Mouse (Mus musculus) liver, embryonic 14.5 days (tissue): ENCODE data around the gene Fkrp.
A peak's percentile ranks its signal among the peaks of the same experiment; 100 is the strongest.

Experiments
- CTCF ChIP-seq: IDR thresholded peaks from 2 replicates; pipeline ENCODE4 v1.5.1; 2016; ENCODE audit warnings: antibody characterized with exemption, low read depth, control low read depth
- EP300 ChIP-seq: IDR thresholded peaks from 2 replicates; pipeline ENCODE4 v1.6.1; 2016; ENCODE audit warnings: antibody characterized with exemption, low read depth

DNA sequence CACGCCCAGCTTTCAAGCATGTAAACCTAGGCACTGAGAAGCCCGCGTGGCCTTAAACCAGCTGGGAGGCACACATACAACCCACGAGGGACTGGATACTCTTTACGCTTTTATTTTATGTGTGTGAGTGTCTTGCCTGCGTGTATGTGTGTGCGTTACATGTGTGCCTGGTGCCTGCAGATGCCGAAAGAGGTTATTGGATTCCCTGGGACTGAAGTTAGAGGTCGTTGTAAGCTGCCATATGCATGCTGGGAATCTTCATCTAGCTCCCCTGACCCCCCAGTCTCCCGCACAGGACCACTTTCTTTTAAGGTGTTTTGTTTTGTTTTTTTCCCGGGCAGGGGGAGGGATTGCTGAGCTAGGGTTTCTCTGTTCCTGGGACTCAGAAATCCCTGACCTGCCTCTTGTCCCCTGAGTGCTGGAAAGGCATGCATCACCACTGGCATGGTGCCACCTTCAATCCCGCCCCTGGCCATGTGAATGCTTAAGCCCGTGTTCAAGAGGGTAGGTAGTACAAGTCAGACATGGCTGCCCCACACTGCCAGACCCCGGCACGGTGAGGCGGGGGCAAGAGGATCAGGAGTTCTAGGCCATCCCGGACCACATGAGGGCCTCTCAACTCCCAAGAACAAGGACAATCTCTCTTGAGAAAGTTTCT lies 32.6 kb downstream of the Fkrp start:
- TF ChIP-seq CTCF (0 out of 2 replicates have a peak, but pooled peaks have one; percentile 0), EP300 (no peak)
